In the genomic region with DNA sequence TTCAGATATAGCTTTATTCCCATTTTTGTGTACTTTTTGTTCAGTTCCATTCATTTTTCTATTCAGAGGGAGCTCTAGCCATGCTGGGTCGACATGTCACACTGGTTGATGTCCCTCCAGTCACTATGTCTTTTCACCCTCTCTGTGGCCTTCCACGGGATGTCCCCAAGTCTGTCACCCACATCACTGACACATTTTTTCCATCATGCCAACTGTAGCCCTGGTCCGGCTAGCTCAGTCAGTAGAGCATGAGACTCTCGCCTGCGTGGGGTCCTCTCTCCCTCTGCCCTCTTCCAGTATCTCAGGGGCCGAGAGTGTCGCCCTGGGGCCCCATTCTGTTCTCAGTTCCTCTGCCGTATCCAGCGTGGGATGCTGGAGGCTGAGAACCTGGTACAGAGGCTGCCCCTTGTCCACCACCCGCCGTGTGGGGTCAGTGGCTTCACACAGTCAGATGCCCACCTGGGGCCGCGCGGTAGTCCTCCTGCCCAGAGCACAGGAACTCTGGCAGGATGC, we compare ENCODE assay signal across 22 mouse cellular contexts. TPM values are rescaled to one million over a fixed set of nuclear protein-coding genes. Genes with fewer than 3 reads are reported as not detected.
DNase-seq lines count a peak whose midpoint lies in the region; TF ChIP-seq lines count a peak whose summit lies in the region.
"Had no signal": no experiment of that assay in that cellular context is flagged by ENCODE, and none has a peak within 500 bp of the region (broad histone marks: within the 10 kb centered on the region; RNA-seq: fewer than 3 reads in every experiment).

No protein-coding gene starts in this region.

- no peaks in the 10 kb centered on the region for H3K27me3 ChIP-seq in testis, adult 2 months (ENCODE audit: control insufficient read depth, insufficient read depth, low read length)
- H3K27me3 ChIP-seq in CH12.LX (replicated peaks) = peaks cover 12% of the 10 kb centered on the region
- H3K27me3 ChIP-seq: Patski had no signal

- DNase-seq in testis, postnatal 10 days (ENCODE audit: low spot score) = no peak
- DNase-seq in CH12.LX (ENCODE audit: extremely low read depth) = peak; percentile 54
- no peak for DNase-seq in heart, postnatal 4 days
- DNase-seq: adrenal gland, adult 2 months; adrenal gland, adult 8-10 months; adrenal gland, postnatal 10 days; adrenal gland, postnatal 14 days; adrenal gland, postnatal 25 days; adrenal gland, postnatal 36 days; B cell, adult 2 months; cerebellum, adult 11 months; cerebellum, adult 11-12 months; cerebellum, adult 18-20 months; cerebellum, adult 2 months had no signal

- H3K36me3 ChIP-seq in testis, adult 2 months (ENCODE audit: control insufficient read depth, insufficient read depth, low read length) = no peaks in the 10 kb centered on the region
- H3K36me3 ChIP-seq in CH12.LX (replicated peaks in 1 of 2; ENCODE audit: control insufficient read depth in 1 of 2, insufficient read depth in 1 of 2, low read length in 1 of 2) = no peaks in the 10 kb centered on the region
- H3K36me3 ChIP-seq: G1E had no signal

- H3K9me3 ChIP-seq in CH12.LX (replicated peaks; ENCODE audit: low read length) = peaks cover 10% of the 10 kb centered on the region
- H3K9me3 ChIP-seq: G1E had no signal

- no peak overlapping the region for H3K27ac ChIP-seq in testis, adult 2 months (ENCODE audit: control insufficient read depth, insufficient read depth, low read depth, low read length)
- H3K27ac ChIP-seq in CH12.LX (ENCODE audit: insufficient read depth, low read depth) = no peak overlapping the region

- H3K79me2 ChIP-seq in CH12.LX (replicated peaks; ENCODE audit: control insufficient read depth, extremely low read depth, insufficient read depth, poor library complexity, severe bottlenecking) = no peaks in the 10 kb centered on the region

- dilution Hi-C loops in CH12.LX (cut with MboI; ENCODE audit: extremely low pct_ligation_motif_present, extremely low pct_unique_long_range_greater_than_20kb, low sequenced_read_pairs) = no loop called here

- peak; percentile 67 for TF ChIP-seq EP300 in CH12.LX (IDR thresholded peaks at IDR 0.05; ENCODE audit: low read length)

- no peaks in the 10 kb centered on the region for H3K4me1 ChIP-seq in testis, adult 2 months (ENCODE audit: control insufficient read depth, insufficient read depth, low read length)
- peaks cover 11 to 26% of the 10 kb centered on the region in 2 experiments; a peak in 3 of 4 replicates for H3K4me1 ChIP-seq in CH12.LX (ENCODE audit: control insufficient read depth in 1 of 2, insufficient read depth in 2 of 2)

- H3K4me3 ChIP-seq in testis, adult 2 months (ENCODE audit: control insufficient read depth, low read depth, low read length) = peak overlapping the region; percentile 84
- H3K4me3 ChIP-seq in CH12.LX (replicated peaks in 1 of 3; ENCODE audit: low read depth in 2 of 3, low read length in 2 of 3, poor library complexity in 1 of 3) = no peak overlapping the region

- TF ChIP-seq RAD21 in CH12.LX (IDR thresholded peaks at IDR 0.05; ENCODE audit: low read depth, low read length) = no peak

- 0 out of 2 replicates have a peak overlapping the region, but pooled peaks have one; percentile 10 for H3K4me2 ChIP-seq in CH12.LX (ENCODE audit: insufficient read depth, low read depth, poor library complexity, severe bottlenecking)

- no peak overlapping the region for H3K9ac ChIP-seq in CH12.LX (ENCODE audit: insufficient read depth, low read depth)

- no peak for TF ChIP-seq CTCF in testis, adult 2 months (IDR thresholded peaks at IDR 0.05; ENCODE audit: control insufficient read depth, insufficient read depth, insufficient replicate concordance, low read depth, low read length)
- TF ChIP-seq CTCF in CH12.LX (conservative IDR thresholded peaks at IDR 0.05 in 1 of 2, IDR thresholded peaks at IDR 0.05 in 1 of 2; ENCODE audit: low read depth in 2 of 2, low read length in 2 of 2) = no peak

- no peak for TF ChIP-seq POLR2A in testis, adult 2 months (IDR thresholded peaks at IDR 0.05; ENCODE audit: control insufficient read depth, low read depth, low read length)
- no peak for TF ChIP-seq POLR2A in CH12.LX (IDR thresholded peaks at IDR 0.05; ENCODE audit: low read depth, low read length)

- in situ Hi-C loops in CH12.LX (cut with MboI; ENCODE audit: low pct_ligation_motif_present, low pct_unique_long_range_greater_than_20kb, low sequenced_read_pairs) = no loop called here

TF ChIP-seq in CH12.LX, 34 proteins besides CTCF, POLR2A, EP300 and RAD21:
- TF ChIP-seq JUN (IDR thresholded peaks at IDR 0.05; ENCODE audit: insufficient read depth, low read depth, low read length) (peak; percentile 81), E2F4 (IDR thresholded peaks at IDR 0.05; ENCODE audit: insufficient replicate concordance, low read depth, low read length) (no peak), ZMIZ1 (IDR thresholded peaks at IDR 0.05; ENCODE audit: low read depth, low read length) (no peak), MXI1 (IDR thresholded peaks at IDR 0.05; ENCODE audit: low read depth, low read length) (0 out of 2 replicates have a peak, but pooled peaks have one; percentile 31), POLR2AphosphoS2 (IDR thresholded peaks at IDR 0.05; ENCODE audit: low read depth, low read length) (no peak), USF2 (conservative IDR thresholded peaks at IDR 0.05; ENCODE audit: low read depth, low read length) (no peak), NELFE (IDR thresholded peaks at IDR 0.05; ENCODE audit: low read depth, low read length) (no peak), IRF4 (IDR thresholded peaks at IDR 0.05; ENCODE audit: low read depth, low read length) (peak; percentile 80), TCF12 (IDR thresholded peaks at IDR 0.05; ENCODE audit: low read depth, low read length) (0 out of 2 replicates have a peak, but pooled peaks have one; percentile 26), MAZ (IDR thresholded peaks at IDR 0.05; ENCODE audit: low read depth, low read length) (no peak), BHLHE40 (IDR thresholded peaks at IDR 0.05; ENCODE audit: low read depth, low read length) (peak; percentile 52), KAT2A (IDR thresholded peaks at IDR 0.05; ENCODE audit: insufficient replicate concordance, low read length) (no peak), ETS1 (conservative IDR thresholded peaks at IDR 0.05; ENCODE audit: low read depth, low read length) (peak; percentile 40; the same call in 1 of the 2 replicates), CHD2 (IDR thresholded peaks at IDR 0.05; ENCODE audit: low read length) (no peak), MEF2A (IDR thresholded peaks at IDR 0.05; ENCODE audit: borderline replicate concordance, low read depth, low read length) (no peak), UBTF (IDR thresholded peaks at IDR 0.05; ENCODE audit: low read depth, low read length) (no peak), JUND (conservative IDR thresholded peaks at IDR 0.05; ENCODE audit: low read depth, low read length) (peak; percentile 58; the same call in 1 of the 2 replicates), MYC (IDR thresholded peaks at IDR 0.05; ENCODE audit: low read depth, low read length) (0 out of 2 replicates have a peak, but pooled peaks have one; percentile 15), RCOR1 (conservative IDR thresholded peaks at IDR 0.05; ENCODE audit: low read depth, low read length) (no peak), GABPA (IDR thresholded peaks at IDR 0.05; ENCODE audit: insufficient replicate concordance, low read depth, low read length) (no peak), NRF1 (IDR thresholded peaks at IDR 0.05; ENCODE audit: low read depth, low read length) (no peak), SIN3A (IDR thresholded peaks at IDR 0.05; ENCODE audit: low read length) (no peak)

RNA-seq across cellular contexts. Expression of a gene that starts 5.2 kb away (rescaled TPM):
- polyA plus RNA-seq in testis, adult 2 months (2012; rRNA removed) = 369 and 372 TPM in 2 replicates
- not detected in 2 replicates for total RNA-seq in CH12.LX (2012; rRNA removed)
- not detected in 2 replicates for total RNA-seq in CH12.LX (2014; rRNA removed)
- polyA plus RNA-seq in CH12.LX (2012; ENCODE audit: insufficient read length, low read depth) = not detected in 2 replicates
- not detected for total RNA-seq in heart, postnatal 4 days (2021)
- total RNA-seq: adrenal gland, adult 18-20 months; adrenal gland, adult 2 months; adrenal gland, adult 8-10 months; adrenal gland, postnatal 10 days; adrenal gland, postnatal 14 days; adrenal gland, postnatal 25 days; adrenal gland, postnatal 36 days; MEL had no signal
- polyA plus RNA-seq: activated CD4-positive, CD25-positive, alpha-beta regulatory T cell, adult 4 months; adrenal gland, adult 2 months; brain, embryonic 14.5 days; CD4-positive, CD25-positive, alpha-beta regulatory T cell, adult 4 months; cerebellum, adult 2 months; G1E had no signal

RNA-seq across cellular contexts. Expression of a gene that starts 34.1 kb away (rescaled TPM):
- 12.0 and 13.5 TPM in 2 replicates for polyA plus RNA-seq in testis, adult 2 months (2012; rRNA removed)
- total RNA-seq in CH12.LX (2012; rRNA removed) (107 and 125 TPM in 2 replicates), CH12.LX (2014; rRNA removed) (161 and 166 TPM in 2 replicates)
- polyA plus RNA-seq in CH12.LX (2012; ENCODE audit: insufficient read length, low read depth) = 112 and 128 TPM in 2 replicates
- 100 to 1,000 TPM; 352 to 357 TPM for total RNA-seq in heart, postnatal 4 days (2021)

RNA-seq across cellular contexts. Expression of a gene that starts 34.4 kb away (rescaled TPM):
- 1,251 and 1,390 TPM in 2 replicates for polyA plus RNA-seq in testis, adult 2 months (2012; rRNA removed)
- total RNA-seq in CH12.LX (2012; rRNA removed) (0.29 and 0.30 TPM in 2 replicates), CH12.LX (2014; rRNA removed) (0.34 TPM in 1 of 2 replicates, not detected in the other)
- 0.23 TPM in 1 of 2 replicates, not detected in the other for polyA plus RNA-seq in CH12.LX (2012; ENCODE audit: insufficient read length, low read depth)
- total RNA-seq in heart, postnatal 4 days (2021) = under 1 TPM in 1 of 2 experiments, not detected in 1; 0.32 TPM
- total RNA-seq: adrenal gland, adult 18-20 months; adrenal gland, postnatal 14 days; adrenal gland, postnatal 36 days; MEL had no signal
- polyA plus RNA-seq: G1E had no signal

RNA-seq across cellular contexts. Expression of a gene that starts 41.5 kb away (rescaled TPM):
- polyA plus RNA-seq in testis, adult 2 months (2012; rRNA removed) = 54.0 and 56.2 TPM in 2 replicates
- total RNA-seq in CH12.LX (2012; rRNA removed) (14.6 and 23.7 TPM in 2 replicates), CH12.LX (2014; rRNA removed) (40.0 and 52.3 TPM in 2 replicates)
- 10.5 and 11.1 TPM in 2 replicates for polyA plus RNA-seq in CH12.LX (2012; ENCODE audit: insufficient read length, low read depth)
- total RNA-seq in heart, postnatal 4 days (2021) = 1 to 10 TPM; 9.0 to 9.6 TPM
